Mouse (Mus musculus) MEL (cell line): ENCODE data around the gene Prr19. TPM values are rescaled to one million over a fixed set of nuclear protein-coding genes. Genes with fewer than 3 reads are reported as not detected.

Experiments used
- DNase-seq: peaks from one replicate; pipeline ENCODE4 v3.0.0; 2011; ENCODE audit warnings: low read depth, low spot score
- H3K27ac ChIP-seq: 2 replicates; pipeline ENCODE4 v1.5.1; 2012; ENCODE audit warnings: low read depth, mild to moderate bottlenecking, control low read depth, low read length, moderate library complexity; ENCODE audit not compliant: control insufficient read depth
- H3K27me3 ChIP-seq, 2 experiments: fragments of 150-350 bp in 1 of 2; sonication (generic) in 1 of 2; 2 replicates each; pipeline ENCODE4 v1.6.1; 2012; ENCODE audit warnings: low read length in 2 of 2, mild to moderate bottlenecking in 2 of 2, improper control_type of control experiment in 1 of 2, moderate library complexity in 1 of 2; ENCODE audit not compliant: insufficient read depth in 2 of 2, control insufficient read depth in 1 of 2
- H3K36me3 ChIP-seq, 2 experiments: 2 replicates each; pipeline ENCODE4 v1.6.1; 2012 to 2014; ENCODE audit warnings: low read length in 2 of 2, improper control_type of control experiment in 1 of 2, inconsistent platforms in 1 of 2, mild to moderate bottlenecking in 1 of 2; ENCODE audit not compliant: insufficient read depth in 2 of 2, control insufficient read depth in 1 of 2
- H3K4me1 ChIP-seq, 2 experiments: fragments of 150-350 bp in 1 of 2; sonication (generic) in 1 of 2; 2 replicates each; pipeline ENCODE4 v1.6.1; 2012; ENCODE audit warnings: low read length in 2 of 2, improper control_type of control experiment in 1 of 2, mild to moderate bottlenecking in 1 of 2; ENCODE audit not compliant: insufficient read depth in 2 of 2, control insufficient read depth in 1 of 2
- H3K4me3 ChIP-seq, 2 experiments: fragments of 150-350 bp in 1 of 2; sonication (generic) in 1 of 2; 2 replicates each; pipeline ENCODE4 v1.5.1; 2012; ENCODE audit warnings: low read depth in 2 of 2, low read length in 2 of 2, mild to moderate bottlenecking in 2 of 2, moderate library complexity in 2 of 2, control low read depth in 1 of 2, improper control_type of control experiment in 1 of 2; ENCODE audit not compliant: control insufficient read depth in 1 of 2, insufficient read depth in 1 of 2
- H3K79me2 ChIP-seq: 2 replicates; pipeline ENCODE4 v1.6.1; 2012; ENCODE audit warnings: mild to moderate bottlenecking, low read length, moderate library complexity; ENCODE audit not compliant: control insufficient read depth, poor library complexity, insufficient read depth
- H3K9ac ChIP-seq: 2 replicates; pipeline ENCODE4 v1.6.1; 2012; ENCODE audit warnings: low read depth, mild to moderate bottlenecking, control low read depth, low read length, moderate library complexity; ENCODE audit not compliant: control insufficient read depth, poor library complexity, severe bottlenecking
- H3K9me3 ChIP-seq: fragments of 150-350 bp; sonication (generic); replicated peaks from 2 replicates; pipeline ENCODE4 v1.6.1; 2012; ENCODE audit warnings: mild to moderate bottlenecking, low read length, improper control_type of control experiment, moderate library complexity; ENCODE audit not compliant: insufficient read depth
- BHLHE40 ChIP-seq: IDR thresholded peaks from 2 replicates; pipeline ENCODE4 v1.6.1; 2012; ENCODE audit warnings: low read depth, mild to moderate bottlenecking, inconsistent platforms, low read length, improper control_type of control experiment, borderline replicate concordance
- CHD1 ChIP-seq: IDR thresholded peaks from 2 replicates; pipeline ENCODE4 v1.6.1; 2012; ENCODE audit warnings: low read depth, mild to moderate bottlenecking, inconsistent platforms, low read length, improper control_type of control experiment
- E2F4 ChIP-seq: IDR thresholded peaks from 2 replicates; pipeline ENCODE4 v1.6.1; 2011; ENCODE audit warnings: low read depth, low read length, improper control_type of control experiment, borderline replicate concordance
- ELF1 ChIP-seq: IDR thresholded peaks from 2 replicates; pipeline ENCODE4 v1.6.1; 2014; ENCODE audit warnings: low read depth, mild to moderate bottlenecking, inconsistent platforms, low read length, improper control_type of control experiment, moderate library complexity
- ETS1 ChIP-seq: IDR thresholded peaks from 2 replicates; pipeline ENCODE4 v1.6.1; 2012; ENCODE audit warnings: low read depth, mild to moderate bottlenecking, inconsistent platforms, low read length, improper control_type of control experiment, moderate library complexity
- GABPA ChIP-seq: IDR thresholded peaks from 2 replicates; pipeline ENCODE4 v1.6.1; 2012; ENCODE audit warnings: low read depth, mild to moderate bottlenecking, inconsistent platforms, low read length, improper control_type of control experiment, moderate library complexity
- GATA1 ChIP-seq: IDR thresholded peaks from 2 replicates; pipeline ENCODE4 v1.6.1; 2011; ENCODE audit warnings: low read depth, low read length, improper control_type of control experiment
- HCFC1 ChIP-seq: IDR thresholded peaks from 2 replicates; pipeline ENCODE4 v1.6.1; 2012; ENCODE audit warnings: low read depth, mild to moderate bottlenecking, inconsistent platforms, low read length, improper control_type of control experiment, moderate library complexity
- JUND ChIP-seq: IDR thresholded peaks from 2 replicates; pipeline ENCODE4 v1.6.1; 2011; ENCODE audit warnings: low read depth, mild to moderate bottlenecking, improper control_type of control experiment, low read length
- KAT2A ChIP-seq: conservative IDR thresholded peaks from 2 replicates; pipeline ENCODE4 v1.6.1; 2012; ENCODE audit warnings: low read depth, low read length, improper control_type of control experiment, inconsistent platforms
- MAX ChIP-seq: IDR thresholded peaks from 2 replicates; pipeline ENCODE4 v1.6.1; 2011; ENCODE audit warnings: low read length, improper control_type of control experiment
- MAZ ChIP-seq: IDR thresholded peaks from 2 replicates; pipeline ENCODE4 v1.6.1; 2012; ENCODE audit warnings: low read depth, mild to moderate bottlenecking, inconsistent platforms, low read length, improper control_type of control experiment
- MEF2A ChIP-seq: IDR thresholded peaks from 2 replicates; pipeline ENCODE4 v1.6.1; 2014; ENCODE audit warnings: low read depth, mild to moderate bottlenecking, inconsistent platforms, low read length, improper control_type of control experiment; ENCODE audit not compliant: poor library complexity, insufficient replicate concordance, severe bottlenecking; ENCODE audit errors: extremely low read depth
- MXI1 ChIP-seq: IDR thresholded peaks from 2 replicates; pipeline ENCODE4 v1.6.1; 2011; ENCODE audit warnings: mild to moderate bottlenecking, low read depth, low read length, improper control_type of control experiment
- MYC ChIP-seq: IDR thresholded peaks from 2 replicates; pipeline ENCODE4 v1.6.1; 2011; ENCODE audit warnings: low read depth, mild to moderate bottlenecking, low read length, improper control_type of control experiment, moderate library complexity
- NELFE ChIP-seq: IDR thresholded peaks from 2 replicates; pipeline ENCODE4 v1.6.1; 2011; ENCODE audit warnings: low read depth, low read length, improper control_type of control experiment
- NRF1 ChIP-seq: IDR thresholded peaks from 2 replicates; pipeline ENCODE4 v1.6.1; 2014; ENCODE audit warnings: low read depth, mild to moderate bottlenecking, inconsistent platforms, low read length, improper control_type of control experiment, moderate library complexity; ENCODE audit not compliant: poor library complexity, insufficient read depth, severe bottlenecking
- POLR2A ChIP-seq, 2 experiments: IDR thresholded peaks; 2 replicates each; pipeline ENCODE4 v1.6.1; 2011 to 2012; ENCODE audit warnings: low read length in 2 of 2, mild to moderate bottlenecking in 2 of 2, control low read depth in 1 of 2, improper control_type of control experiment in 1 of 2, low read depth in 1 of 2, moderate library complexity in 1 of 2; ENCODE audit not compliant: control insufficient read depth in 1 of 2, insufficient read depth in 1 of 2, poor library complexity in 1 of 2
- POLR2AphosphoS5 ChIP-seq: IDR thresholded peaks from 2 replicates; pipeline ENCODE4 v1.6.1; 2012; ENCODE audit warnings: low read depth, borderline replicate concordance, mild to moderate bottlenecking, inconsistent platforms, low read length, moderate library complexity, mixed read lengths
- RAD21 ChIP-seq: IDR thresholded peaks from 2 replicates; pipeline ENCODE4 v1.6.1; 2011; ENCODE audit warnings: mild to moderate bottlenecking, low read depth, low read length, improper control_type of control experiment
- RCOR1 ChIP-seq: IDR thresholded peaks from 2 replicates; pipeline ENCODE4 v1.6.1; 2012; ENCODE audit warnings: low read depth, mild to moderate bottlenecking, inconsistent platforms, low read length, improper control_type of control experiment
- SIN3A ChIP-seq: IDR thresholded peaks from 2 replicates; pipeline ENCODE4 v1.6.1; 2012; ENCODE audit warnings: low read length, improper control_type of control experiment, inconsistent platforms
- SMC3 ChIP-seq: IDR thresholded peaks from 2 replicates; pipeline ENCODE4 v1.6.1; 2011; ENCODE audit warnings: low read depth, low read length, improper control_type of control experiment
- TAL1 ChIP-seq: IDR thresholded peaks from 2 replicates; pipeline ENCODE4 v1.6.1; 2012; ENCODE audit warnings: mild to moderate bottlenecking, inconsistent platforms, low read length, moderate library complexity, mixed read lengths
- TBP ChIP-seq: IDR thresholded peaks from 2 replicates; pipeline ENCODE4 v1.8.0; 2011; ENCODE audit warnings: low read depth, low read length, improper control_type of control experiment
- UBTF ChIP-seq: IDR thresholded peaks from 2 replicates; pipeline ENCODE4 v1.6.1; 2012; ENCODE audit warnings: low read depth, mild to moderate bottlenecking, inconsistent platforms, low read length, improper control_type of control experiment, moderate library complexity, borderline replicate concordance; ENCODE audit not compliant: insufficient read depth
- USF1 ChIP-seq: IDR thresholded peaks from 2 replicates; pipeline ENCODE4 v1.6.1; 2014; ENCODE audit warnings: low read depth, mild to moderate bottlenecking, inconsistent platforms, low read length, improper control_type of control experiment, moderate library complexity
- USF2 ChIP-seq, 2 experiments: IDR thresholded peaks; 2 replicates each; pipeline ENCODE4 v1.6.1; 2011 to 2012; ENCODE audit warnings: improper control_type of control experiment in 2 of 2, low read length in 2 of 2, borderline replicate concordance in 1 of 2, inconsistent platforms in 1 of 2, low read depth in 1 of 2, mild to moderate bottlenecking in 1 of 2; ENCODE audit not compliant: insufficient read depth in 1 of 2
- ZKSCAN1 ChIP-seq: IDR thresholded peaks from 2 replicates; pipeline ENCODE4 v1.6.1; 2012; ENCODE audit warnings: low read depth, mild to moderate bottlenecking, inconsistent platforms, low read length, improper control_type of control experiment, moderate library complexity
- ZMIZ1 ChIP-seq: IDR thresholded peaks from 2 replicates; pipeline ENCODE4 v1.6.1; 2012; ENCODE audit warnings: low read depth, mild to moderate bottlenecking, inconsistent platforms, low read length, improper control_type of control experiment, moderate library complexity
- ZNF384 ChIP-seq: IDR thresholded peaks from 2 replicates; pipeline ENCODE4 v1.6.1; 2012; ENCODE audit warnings: low read depth, mild to moderate bottlenecking, inconsistent platforms, low read length, improper control_type of control experiment
- polyA plus RNA-seq, 2 experiments: library from polyadenylated mRNA; stranded (reverse) in 1 of 2; unstranded in 1 of 2; fragments of >175 nt in 1 of 2; fragments of >200 nt in 1 of 2; gene quantifications; 2 replicates each; pipeline versions ENCODE4 v1.2.1 to v1.2.4; 2012; ENCODE audit warnings: low replicate concordance in 2 of 2, low read depth in 1 of 2; ENCODE audit not compliant: insufficient read length in 2 of 2, insufficient read depth in 1 of 2, missing spikeins in 1 of 2
- total RNA-seq: library from RNA; depleted of rRNA; stranded (reverse); fragments of 300-350 nt; gene quantifications from 2 replicates; pipeline ENCODE4 v1.2.3, GENCODE M21; 2012

Gene Prr19
- total and polyA plus RNA-seq, 3 experiments: 0.11 TPM; not detected in 2

GRCm38 (mm10) chr7:25267301-25267750 is 33.9 kb upstream of the Prr19 start, which contains the start of gene Cic (continued):
- TF ChIP-seq BHLHE40 (peak; percentile 69; the same call in 1 of the 2 replicates), ELF1 (no peak), ETS1 (peak; percentile 100), RCOR1 (no peak), GABPA (no peak), GATA1 (no peak), SMC3 (no peak), USF2 (IDR thresholded peaks at IDR 0.05; ENCODE audit: borderline replicate concordance in 1 of 2, insufficient read depth in 1 of 2, low read depth in 1 of 2, low read length in 2 of 2) (no peak), MAX (peak; percentile 81), USF1 (peak; percentile 79), TAL1 (no peak)

DNA sequence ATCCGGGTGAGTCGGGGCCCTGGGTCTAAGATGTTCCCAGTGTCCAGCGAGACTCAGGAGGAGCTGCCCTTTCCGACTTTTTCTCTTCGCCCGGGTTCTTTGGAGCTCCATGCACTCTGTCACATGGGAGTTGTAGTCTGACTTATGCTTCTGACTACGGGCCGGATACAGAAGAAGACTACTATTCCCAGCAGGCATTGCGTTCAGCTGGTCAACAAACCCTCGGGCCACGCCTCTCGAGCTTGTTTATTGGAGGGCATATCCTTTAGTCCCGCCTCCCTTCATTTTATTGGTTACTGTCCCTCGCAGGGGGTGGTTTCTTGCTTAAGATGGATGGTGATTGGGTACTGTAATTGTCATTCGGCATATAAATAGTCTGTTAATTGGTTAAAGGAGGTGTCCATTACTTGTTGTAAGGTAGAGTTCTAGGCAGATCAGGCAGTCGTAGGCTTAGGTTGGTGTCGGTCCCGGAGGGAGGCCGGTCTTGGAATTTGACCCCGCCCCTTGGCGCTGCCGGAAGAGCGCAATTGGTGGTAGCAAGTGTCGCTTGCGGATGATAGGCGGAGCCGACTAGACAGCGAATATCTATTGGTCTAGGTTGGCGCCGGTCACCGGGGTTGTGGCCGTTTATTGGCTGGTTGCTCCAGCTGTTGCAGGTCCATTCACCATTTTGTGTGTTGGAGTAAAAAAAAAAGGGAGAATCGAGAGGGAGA is 33.3 kb upstream of the Prr19 start:
- peak overlapping the region; percentile 95 for H3K27ac ChIP-seq
- H3K4me1 ChIP-seq: peaks cover 7 to 33% of the 10 kb centered on the region in 2 experiments; a peak in 3 of 4 replicates
- peak overlapping the region; percentile 95 for H3K9ac ChIP-seq
- no peaks in the 10 kb centered on the region for H3K9me3 ChIP-seq
- peaks cover 25% of the 10 kb centered on the region for H3K79me2 ChIP-seq
- H3K4me3 ChIP-seq: peak overlapping the region; percentile 66 to 85
- H3K36me3 ChIP-seq: peaks cover 0 to 23% of the 10 kb centered on the region in 2 experiments; a peak in 2 of 4 replicates
- H3K27me3 ChIP-seq: no peaks in the 10 kb centered on the region
- DNase-seq: peak; percentile 100
- TF ChIP-seq SMC3 (no peak), ZMIZ1 (no peak), GABPA (no peak), POLR2A (IDR thresholded peaks at IDR 0.05; ENCODE audit: control insufficient read depth in 1 of 2, insufficient read depth in 1 of 2, low read depth in 1 of 2, low read length in 2 of 2, poor library complexity in 1 of 2) (peak in 1 of 2 experiments; percentile 53; a peak in 1 of 4 replicates), CHD1 (no peak), ZKSCAN1 (no peak), USF1 (0 out of 2 replicates have a peak, but pooled peaks have one; percentile 1), UBTF (no peak), TAL1 (no peak), MXI1 (no peak), MYC (0 out of 2 replicates have a peak, but pooled peaks have one; percentile 16), KAT2A (peak; percentile 88), E2F4 (no peak), MEF2A (no peak), NRF1 (peak; percentile 16; the same call in 1 of the 2 replicates), ZNF384 (peak; percentile 96), RAD21 (no peak), HCFC1 (peak; percentile 97), NELFE (no peak), POLR2AphosphoS5 (no peak), SIN3A (peak; percentile 43), MAZ (no peak), GATA1 (no peak), JUND (no peak), ETS1 (no peak; the same call in 1 of the 2 replicates), USF2 (IDR thresholded peaks at IDR 0.05; ENCODE audit: borderline replicate concordance in 1 of 2, insufficient read depth in 1 of 2, low read depth in 1 of 2, low read length in 2 of 2) (no peak), MAX (no peak), BHLHE40 (no peak), TBP (peak; percentile 86)
